Mouse (Mus musculus) limb, embryonic 15.5 days (tissue): ENCODE data around the gene Pax7. TPM values are rescaled to one million over a fixed set of nuclear protein-coding genes. Genes with fewer than 3 reads are reported as not detected.

Source experiments
- ATAC-seq: fragments of 200-750 bp; cut with Nextera tagmentation; 2 replicates; pipeline ENCODE4 v1.8.0; 2017; ENCODE audit warnings: low read depth, moderate TSS enrichment; ENCODE audit not compliant: insufficient number of reproducible peaks, low FRiP score, low TSS enrichment
- H3K27ac ChIP-seq: fragments of 300-500 bp; sonication (generic); 2 replicates; pipeline ENCODE4 v1.5.1; 2015; ENCODE audit warnings: moderate library complexity, mild to moderate bottlenecking, inconsistent platforms
- H3K27me3 ChIP-seq: fragments of 300-500 bp; sonication (generic); 2 replicates; pipeline ENCODE4 v1.6.1; 2015; ENCODE audit warnings: inconsistent platforms
- H3K36me3 ChIP-seq: fragments of 300-500 bp; sonication (generic); 2 replicates; pipeline ENCODE4 v1.6.1; 2015; ENCODE audit warnings: inconsistent platforms
- H3K4me1 ChIP-seq: fragments of 300-500 bp; sonication (generic); 2 replicates; pipeline ENCODE4 v1.6.1; 2015; ENCODE audit warnings: inconsistent platforms
- H3K4me2 ChIP-seq: fragments of 300-500 bp; sonication (generic); 2 replicates; pipeline ENCODE4 v1.6.1; 2015; ENCODE audit warnings: mild to moderate bottlenecking, inconsistent platforms
- H3K4me3 ChIP-seq: fragments of 300-500 bp; sonication (generic); 2 replicates; pipeline ENCODE4 v1.5.1; 2015; ENCODE audit warnings: mild to moderate bottlenecking, inconsistent platforms
- H3K9ac ChIP-seq: fragments of 300-500 bp; sonication (generic); 2 replicates; pipeline ENCODE4 v1.6.1; 2015; ENCODE audit warnings: inconsistent platforms
- H3K9me3 ChIP-seq: fragments of 300-500 bp; sonication (generic); 2 replicates; pipeline ENCODE4 v1.6.1; 2016; ENCODE audit warnings: inconsistent platforms
- WGBS: fragments of 180-500 bp; shearing (Covaris S2); methylation state at CpG from one replicate; pipeline ENCODE4 v1.1.7; 2015; 5-methylcytosine and 5-hydroxymethylcytosine counted together
- polyA plus RNA-seq: library from polyadenylated mRNA; unstranded; fragments of >200 nt; fragmentation: Nextera tagmentation; extraction: Ambion mirVana; gene quantifications from 2 replicates; pipeline ENCODE4 v1.2.1, GENCODE M21; 2015

Gene Pax7
- polyA plus RNA-seq, 1 experiment from 2014 or later, result 0.38 TPM

DNA sequence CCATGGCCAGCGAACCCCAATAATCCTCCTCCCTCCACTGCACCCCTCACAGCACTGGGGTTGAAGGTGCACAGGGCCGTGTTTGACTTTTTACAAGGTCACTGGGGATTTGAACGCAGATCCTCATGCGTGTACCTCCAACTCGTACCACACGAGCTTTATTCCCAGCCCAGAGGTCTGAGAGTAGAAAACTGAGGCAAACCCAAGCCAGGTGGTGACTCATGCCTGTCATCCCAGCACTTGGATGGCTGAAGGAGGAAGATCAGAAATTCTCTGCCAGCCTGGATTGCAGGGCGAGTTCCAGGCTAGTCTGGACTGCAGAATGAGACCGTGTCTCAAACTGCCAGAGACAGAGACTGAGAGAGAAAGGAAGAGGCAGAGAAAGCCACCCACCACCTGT, 28.4 kb downstream of the Pax7 start:
- Histone ChIP-seq H3K4me1 (peaks cover 4% of the 10 kb centered on the region; the same call in 1 of the 2 replicates), H3K9me3 (no peaks in the 10 kb centered on the region), H3K9ac (no peak overlapping the region), H3K4me3 (no peak overlapping the region), H3K27ac (no peak overlapping the region), H3K27me3 (peaks cover 78% of the 10 kb centered on the region), H3K36me3 (no peaks in the 10 kb centered on the region), H3K4me2 (no peak overlapping the region)
- 68% methylated on average over 8 of the region's 8 CpGs for WGBS
- ATAC-seq, result no peak

DNA sequence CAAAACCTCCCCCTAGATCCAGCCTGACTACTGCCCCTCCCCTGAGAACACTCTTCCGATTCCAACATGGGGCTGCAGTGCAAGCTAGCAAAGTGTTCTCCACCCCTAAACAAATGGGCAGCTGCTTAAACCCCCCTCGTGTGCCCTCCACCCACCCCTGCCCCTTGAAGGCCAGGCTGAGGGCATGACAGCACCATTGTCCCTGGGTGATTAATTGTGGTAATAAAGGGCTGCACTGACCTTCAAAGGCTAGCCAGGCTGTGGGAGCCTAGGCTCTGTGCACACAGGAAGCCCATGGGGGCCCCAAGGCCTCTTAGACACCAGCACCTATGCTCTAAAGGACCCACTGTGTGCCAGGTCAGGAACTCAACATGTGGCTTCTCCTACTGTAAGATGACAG, 29.3 kb downstream of the Pax7 start:
- Histone ChIP-seq H3K4me1 (0 out of 2 replicates have a peak, but pooled peaks cover 3% of the 10 kb centered on the region), H3K36me3 (no peaks in the 10 kb centered on the region), H3K9me3 (no peaks in the 10 kb centered on the region), H3K27me3 (peaks cover 76% of the 10 kb centered on the region), H3K4me3 (no peak overlapping the region), H3K27ac (no peak overlapping the region), H3K9ac (no peak overlapping the region), H3K4me2 (no peak overlapping the region)
- WGBS, result 2% methylated on average over 2 of the region's 2 CpGs
- ATAC-seq, result no peak

DNA sequence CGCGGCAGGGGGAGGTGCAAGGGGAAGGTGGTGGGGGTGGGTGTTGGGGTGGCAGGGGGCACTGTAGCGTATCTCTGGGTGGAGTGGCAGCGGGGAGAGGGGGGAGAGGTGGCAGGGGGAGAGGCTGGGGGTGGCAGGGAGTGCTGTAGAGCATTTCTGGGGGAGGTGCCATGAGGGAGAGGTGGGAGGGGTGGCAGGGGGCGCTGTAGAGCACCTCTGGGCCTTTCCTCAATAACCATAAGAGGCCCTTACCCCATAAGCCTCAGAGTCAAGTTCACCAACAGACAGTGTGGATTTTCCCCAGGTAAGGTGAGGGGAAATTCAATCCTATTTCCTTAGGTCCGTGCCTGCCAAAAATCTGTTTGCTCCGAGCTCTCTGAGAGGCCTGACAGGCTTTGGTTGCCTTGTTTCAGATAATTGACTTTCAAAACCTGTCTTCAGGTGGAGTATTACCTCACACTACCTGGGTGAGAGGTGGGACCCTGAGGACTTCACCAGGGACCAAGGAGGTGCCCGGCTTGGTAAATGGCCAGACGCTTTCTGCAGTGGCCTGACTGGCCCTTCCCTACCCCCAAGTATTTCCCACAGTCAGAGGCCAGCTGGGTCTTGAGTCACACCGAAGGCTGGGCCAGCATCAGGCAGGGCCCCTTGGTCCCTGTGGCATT, 33.8 kb downstream of the Pax7 start:
- H3K9me3 ChIP-seq, result no peaks in the 10 kb centered on the region
- ATAC-seq, result no peak
- H3K4me1 ChIP-seq, result peaks cover 12% of the 10 kb centered on the region; the same call in 1 of the 2 replicates
- no peak overlapping the region for H3K9ac ChIP-seq
- no peak overlapping the region for H3K27ac ChIP-seq
- H3K4me2 ChIP-seq, result no peak overlapping the region
- no peaks in the 10 kb centered on the region for H3K36me3 ChIP-seq
- 62% methylated on average over 9 of the region's 10 CpGs for WGBS
- H3K27me3 ChIP-seq, result peaks cover 57% of the 10 kb centered on the region
- H3K4me3 ChIP-seq, result no peak overlapping the region

DNA sequence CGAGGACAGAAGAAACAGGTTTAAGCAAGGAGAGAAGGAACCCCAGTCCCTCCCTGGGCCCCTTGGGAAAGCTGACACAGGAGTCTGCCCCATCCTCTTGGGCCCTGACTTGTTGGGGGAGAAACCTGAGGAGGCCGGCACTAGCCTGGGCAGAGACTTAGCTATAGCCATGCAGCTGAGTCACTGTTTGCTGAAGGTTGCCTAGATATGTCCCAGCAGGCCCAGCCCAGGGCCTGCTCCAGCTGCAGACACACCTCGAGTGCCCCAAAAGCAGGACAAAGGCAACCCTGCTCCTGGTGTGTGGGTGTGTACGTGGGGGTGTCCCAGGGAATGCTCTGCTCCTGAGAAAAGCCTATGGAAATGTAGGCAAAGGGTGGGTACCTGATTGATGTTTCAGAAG, 36.0 kb downstream of the Pax7 start:
- no peak overlapping the region for H3K9ac ChIP-seq
- H3K27me3 ChIP-seq, result peaks cover 54% of the 10 kb centered on the region
- H3K4me1 ChIP-seq, result peaks cover 12% of the 10 kb centered on the region; the same call in 1 of the 2 replicates
- no peak overlapping the region for H3K4me3 ChIP-seq
- 24% methylated on average over 4 of the region's 4 CpGs for WGBS
- H3K27ac ChIP-seq, result no peak overlapping the region
- no peaks in the 10 kb centered on the region for H3K9me3 ChIP-seq
- H3K36me3 ChIP-seq, result no peaks in the 10 kb centered on the region
- H3K4me2 ChIP-seq, result no peak overlapping the region
- ATAC-seq, result no peak

GRCm38 (mm10) chr4:139796115-139796514, 37.2 kb downstream of the Pax7 start:
- 5% methylated on average over 9 of the region's 9 CpGs for WGBS
- Histone ChIP-seq H3K4me2 (no peak overlapping the region), H3K4me1 (peaks cover 12% of the 10 kb centered on the region; the same call in 1 of the 2 replicates), H3K27ac (no peak overlapping the region), H3K4me3 (no peak overlapping the region), H3K36me3 (no peaks in the 10 kb centered on the region), H3K9me3 (no peaks in the 10 kb centered on the region), H3K9ac (no peak overlapping the region), H3K27me3 (peaks cover 48% of the 10 kb centered on the region)
- no peak for ATAC-seq

DNA sequence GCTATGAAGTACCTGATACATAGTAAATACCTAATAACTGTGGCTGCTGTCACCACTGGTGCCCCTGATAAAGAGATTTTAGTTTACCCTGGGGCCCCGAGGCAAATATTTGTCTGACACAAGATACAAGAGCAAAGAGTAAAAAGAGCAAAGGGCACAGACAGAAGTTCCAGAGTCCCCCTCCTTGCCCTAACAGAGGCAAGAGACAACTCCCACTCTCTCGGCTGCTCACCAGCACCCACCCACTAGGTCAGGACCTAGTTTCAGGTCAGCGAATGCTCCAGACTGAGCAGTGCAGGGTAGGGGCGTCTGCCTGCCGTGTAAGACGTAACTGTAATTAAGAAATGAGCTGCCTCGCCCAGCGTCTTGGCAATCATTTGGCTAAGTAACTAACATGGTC, 42.2 kb downstream of the Pax7 start:
- Histone ChIP-seq H3K4me2 (no peak overlapping the region), H3K27me3 (peaks cover 41% of the 10 kb centered on the region), H3K27ac (no peak overlapping the region), H3K4me1 (peaks cover 6% of the 10 kb centered on the region; the same call in 1 of the 2 replicates), H3K9me3 (no peaks in the 10 kb centered on the region), H3K9ac (no peak overlapping the region), H3K4me3 (no peak overlapping the region), H3K36me3 (no peaks in the 10 kb centered on the region)
- WGBS, result 29% methylated on average over 8 of the region's 8 CpGs
- ATAC-seq, result no peak

DNA sequence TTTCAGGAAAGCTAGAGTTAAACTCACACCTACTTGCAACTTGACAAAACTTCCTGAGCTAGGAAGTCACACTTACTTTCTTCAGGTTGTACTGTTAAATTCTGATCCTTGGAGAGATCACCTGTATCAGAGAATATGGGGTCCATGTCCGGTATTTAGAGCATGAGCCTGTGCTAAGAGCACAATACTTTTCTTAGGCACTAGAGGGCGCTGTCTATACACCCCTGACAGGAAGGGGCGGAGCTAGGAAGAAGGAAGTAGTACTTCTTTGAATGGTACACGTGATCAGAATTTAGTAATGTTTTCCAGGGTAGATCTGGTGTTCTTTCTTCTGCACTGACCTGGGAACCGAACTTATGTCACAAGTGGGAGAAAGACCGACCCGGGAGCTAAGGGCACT, 43.6 kb downstream of the Pax7 start:
- 79% methylated on average over 7 of the region's 7 CpGs for WGBS
- Histone ChIP-seq H3K4me3 (no peak overlapping the region), H3K4me2 (no peak overlapping the region), H3K9me3 (no peaks in the 10 kb centered on the region), H3K4me1 (no peaks in the 10 kb centered on the region), H3K36me3 (no peaks in the 10 kb centered on the region), H3K27ac (no peak overlapping the region), H3K27me3 (peaks cover 50% of the 10 kb centered on the region), H3K9ac (no peak overlapping the region)
- ATAC-seq, result no peak

DNA sequence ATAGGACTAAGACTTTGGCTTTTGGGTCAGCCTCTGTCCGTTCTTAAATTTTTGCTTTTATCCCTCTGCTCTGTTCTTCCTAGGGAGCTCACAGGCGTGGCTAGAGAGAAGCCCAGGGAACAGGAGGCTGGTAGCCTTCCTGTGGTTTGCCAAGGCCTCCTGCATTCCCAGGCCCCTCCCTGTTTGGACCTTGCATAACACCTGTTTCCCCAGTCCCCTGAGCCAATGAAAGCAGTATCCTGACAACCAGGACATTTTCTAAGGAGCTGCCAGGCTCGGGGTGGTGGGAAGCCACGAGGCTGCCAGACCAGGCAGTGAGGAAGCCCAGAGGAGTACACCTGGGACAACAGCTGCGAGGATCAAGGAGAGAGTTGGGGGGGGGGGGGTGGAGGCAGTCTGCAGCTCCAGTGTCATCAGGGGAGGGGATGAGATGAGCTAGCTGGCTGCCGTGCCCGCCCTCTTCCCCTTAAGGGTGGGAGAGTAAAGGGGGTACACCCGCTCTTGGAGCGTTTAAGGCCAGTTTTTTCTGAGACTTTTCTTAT, 50.3 kb downstream of the Pax7 start:
- Histone ChIP-seq H3K4me2 (no peak overlapping the region), H3K36me3 (no peaks in the 10 kb centered on the region), H3K9ac (no peak overlapping the region), H3K4me3 (no peak overlapping the region), H3K4me1 (no peaks in the 10 kb centered on the region), H3K27ac (no peak overlapping the region), H3K27me3 (peaks cover 60% of the 10 kb centered on the region), H3K9me3 (no peaks in the 10 kb centered on the region)
- 36% methylated on average over 9 of the region's 9 CpGs for WGBS
- no peak for ATAC-seq

DNA sequence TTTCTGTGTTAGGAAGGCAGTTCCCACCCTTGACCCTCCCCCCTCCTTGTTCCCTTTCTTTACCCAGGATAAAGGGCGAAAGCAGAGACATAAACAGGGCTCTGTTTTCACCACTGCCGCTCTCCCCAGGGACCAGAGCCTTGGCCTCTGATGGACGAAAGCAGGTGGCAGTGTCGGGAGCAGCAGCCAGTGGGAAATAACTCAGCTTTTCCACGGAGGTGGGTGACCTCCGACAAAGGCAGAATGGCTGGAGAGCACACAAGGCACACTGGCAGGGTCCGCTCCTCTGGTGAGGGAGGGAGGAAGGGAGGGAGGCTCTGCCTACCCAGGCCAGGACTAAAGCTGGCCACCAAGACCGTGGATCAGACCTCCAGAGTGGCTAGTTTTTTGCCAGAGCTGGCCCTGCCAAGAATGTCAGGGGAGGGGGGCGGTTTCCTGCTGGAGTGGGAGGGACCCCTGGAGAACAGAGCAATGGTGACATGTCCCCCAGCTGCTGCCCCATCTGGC, 62.1 kb downstream of the Pax7 start:
- H3K9ac ChIP-seq, result no peak overlapping the region
- no peaks in the 10 kb centered on the region for H3K9me3 ChIP-seq
- ATAC-seq, result peak; percentile 52; the same call in 1 of the 2 replicates
- H3K27me3 ChIP-seq, result peaks cover 52% of the 10 kb centered on the region
- no peaks in the 10 kb centered on the region for H3K4me1 ChIP-seq
- no peak overlapping the region for H3K4me3 ChIP-seq
- 11% methylated on average over 9 of the region's 9 CpGs for WGBS
- H3K4me2 ChIP-seq, result no peak overlapping the region
- no peaks in the 10 kb centered on the region for H3K36me3 ChIP-seq
- no peak overlapping the region for H3K27ac ChIP-seq

- 24% methylated on average over 5 of the region's 5 CpGs for WGBS
- no peaks in the 10 kb centered on the region for H3K9me3 ChIP-seq
- no peak overlapping the region for H3K27ac ChIP-seq
- no peaks in the 10 kb centered on the region for H3K4me1 ChIP-seq
- peaks cover 73% of the 10 kb centered on the region for H3K27me3 ChIP-seq
- no peaks in the 10 kb centered on the region for H3K36me3 ChIP-seq
- no peak overlapping the region for H3K4me2 ChIP-seq
- H3K9ac ChIP-seq, result no peak overlapping the region
- no peak overlapping the region for H3K4me3 ChIP-seq
- ATAC-seq, result no peak
Measured at GRCm38 (mm10) chr4:139767823-139768222, 65.5 kb downstream of the Pax7 start.

DNA sequence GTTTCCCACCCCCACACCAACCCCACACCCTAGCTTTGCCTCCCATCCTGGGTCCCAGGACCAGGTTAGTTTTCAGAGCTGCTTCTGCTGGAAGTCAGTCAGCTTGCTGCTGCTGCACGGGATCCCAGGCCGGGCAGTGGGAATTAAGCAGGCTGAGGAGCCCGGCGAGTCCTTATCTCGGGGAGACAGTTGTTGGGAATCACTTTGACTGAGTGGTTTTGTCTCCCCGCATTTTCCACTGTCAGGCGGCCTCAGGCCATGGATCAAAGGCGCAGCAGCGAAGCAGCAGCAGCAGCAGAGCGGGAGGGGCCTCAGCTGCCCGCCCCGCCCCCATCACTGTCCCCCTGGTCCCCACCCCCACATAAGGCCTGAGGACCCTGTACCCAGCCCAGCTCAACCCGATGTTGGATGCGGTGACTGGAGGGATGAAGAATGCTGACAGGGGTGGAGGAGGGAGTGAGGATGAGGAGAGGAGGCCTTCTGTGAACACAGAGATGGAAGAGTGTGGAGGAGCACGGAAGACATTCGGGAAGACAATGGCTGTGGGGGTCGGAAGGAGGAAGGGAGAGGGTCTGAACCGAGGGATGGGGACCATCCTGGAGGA, 66.1 kb downstream of the Pax7 start:
- no peak overlapping the region for H3K9ac ChIP-seq
- H3K9me3 ChIP-seq, result no peaks in the 10 kb centered on the region
- no peak for ATAC-seq
- WGBS, result 4% methylated on average over 18 of the region's 18 CpGs
- no peaks in the 10 kb centered on the region for H3K4me1 ChIP-seq
- H3K4me3 ChIP-seq, result no peak overlapping the region
- no peak overlapping the region for H3K4me2 ChIP-seq
- peaks cover 75% of the 10 kb centered on the region for H3K27me3 ChIP-seq
- no peaks in the 10 kb centered on the region for H3K36me3 ChIP-seq
- no peak overlapping the region for H3K27ac ChIP-seq

DNA sequence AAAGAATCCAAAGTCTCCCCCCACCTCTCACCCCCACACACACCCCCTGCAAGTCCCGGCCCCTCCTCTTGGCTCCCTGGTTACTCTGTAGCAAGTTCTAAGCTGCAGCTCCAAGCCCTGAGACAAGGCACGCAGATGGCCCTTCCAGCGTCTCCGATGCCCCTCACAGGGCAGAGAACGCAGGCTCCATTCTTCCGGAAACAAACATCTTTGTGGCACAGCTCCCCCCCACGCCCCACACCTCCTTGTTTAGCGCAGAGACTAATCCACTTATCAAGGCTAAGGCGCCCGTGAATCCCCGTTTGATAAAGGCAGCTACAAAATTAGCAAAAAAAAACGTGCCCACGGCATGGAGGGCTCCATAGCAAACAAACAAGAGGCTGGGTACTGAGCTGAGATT, 71.4 kb downstream of the Pax7 start:
- no peaks in the 10 kb centered on the region for H3K36me3 ChIP-seq
- ATAC-seq, result no peak
- peaks cover 89% of the 10 kb centered on the region for H3K27me3 ChIP-seq

More for the DNA sequence above, 71.4 kb downstream of the Pax7 start:
- Histone ChIP-seq H3K4me2 (no peak overlapping the region), H3K9ac (no peak overlapping the region), H3K27ac (no peak overlapping the region), H3K4me1 (peaks cover 4% of the 10 kb centered on the region; the same call in 1 of the 2 replicates), H3K4me3 (no peak overlapping the region), H3K9me3 (no peaks in the 10 kb centered on the region)
- 13% methylated on average over 13 of the region's 13 CpGs for WGBS
